8 mouse cellular contexts compared by ENCODE assay signal in the genomic region with DNA sequence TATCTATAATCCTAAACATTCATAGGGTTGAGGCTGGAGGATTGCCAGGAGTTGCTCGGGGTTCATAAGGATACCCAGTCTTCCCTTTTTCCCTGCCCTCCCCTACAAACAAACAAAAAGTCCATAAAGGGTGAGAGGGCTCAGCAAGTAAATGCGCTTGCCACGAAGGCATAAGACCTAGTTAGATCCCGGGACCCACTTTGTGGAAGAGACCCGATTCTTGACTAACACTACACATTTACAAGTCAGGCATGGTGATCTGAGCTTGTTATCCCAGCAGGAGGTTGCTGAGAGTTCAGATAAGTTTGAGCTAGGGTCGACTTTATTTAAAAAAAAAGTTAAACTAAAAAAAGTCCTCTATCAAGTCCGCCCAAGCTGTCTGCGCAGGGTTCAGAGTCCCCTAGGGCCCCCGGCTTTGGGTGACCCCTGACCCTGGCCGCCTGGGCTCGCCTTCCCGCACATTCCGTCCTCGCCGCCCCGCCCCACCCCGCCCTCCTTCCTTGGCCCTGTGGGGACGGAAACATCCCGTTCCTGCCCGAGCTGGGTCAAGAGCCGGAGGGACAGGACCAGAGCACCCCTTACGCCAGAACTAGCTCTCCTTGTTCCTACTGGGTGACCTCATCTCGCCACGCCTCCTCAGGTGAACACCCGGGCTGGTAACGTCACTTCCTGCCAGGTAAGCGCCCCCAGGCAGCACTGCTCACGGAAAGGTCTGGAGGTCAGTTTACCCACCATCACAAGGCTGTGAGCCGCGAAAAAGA. TPM values are rescaled to one million over a fixed set of nuclear protein-coding genes. Genes with fewer than 3 reads are reported as not detected.
DNase-seq lines count a peak whose midpoint lies in the region; ATAC-seq and TF ChIP-seq lines count a peak whose summit lies in the region.

No protein-coding gene starts in this region.

- peak overlapping the region; percentile 59 for H3K9ac ChIP-seq in lung, embryonic 16.5 days (ENCODE audit: low read length)

- peak; percentile 71; the same call in 1 of the 2 replicates for TF ChIP-seq POLR2A in bone marrow, adult 2 months (IDR thresholded peaks at IDR 0.05; ENCODE audit: borderline replicate concordance, control insufficient read depth, low read depth, low read length)

- DNase-seq in CD8-positive naive resting alpha-beta T cell, adult 2 months (ENCODE audit: low read depth in 2 of 2, low spot score in 2 of 2): peak; percentile 56 to 59
- DNase-seq in heart, adult 11 months: peak; percentile 100
- peak; percentile 92 for DNase-seq in kidney, adult 18-20 months
- DNase-seq in skeletal muscle tissue, adult 2 months (ENCODE audit: low read depth, low spot score): peak; percentile 92
- no peak for DNase-seq in right cerebral cortex, adult 2 months (ENCODE audit: low spot score in 2 of 2)

- WGBS in bone marrow, adult 2 months: 7% methylated on average over 30 of the region's 30 CpGs
- WGBS in lung, embryonic 16.5 days: 2% methylated on average over 30 of the region's 30 CpGs

- TF ChIP-seq CTCF in bone marrow, adult 2 months (IDR thresholded peaks at IDR 0.05; ENCODE audit: control insufficient read depth, insufficient read depth, low read length): no peak

- peak; percentile 10; the same call in 1 of the 2 replicates for ATAC-seq in lung, embryonic 16.5 days (ENCODE audit: low read depth)
- ATAC-seq in megakaryocyte progenitor cell, adult 5-6 weeks (replicated peaks; ENCODE audit: poor library complexity): no peak

- peak overlapping the region; percentile 96 for H3K4me2 ChIP-seq in lung, embryonic 16.5 days (ENCODE audit: low read depth, low read length)

- H3K9me3 ChIP-seq in lung, embryonic 16.5 days (ENCODE audit: control insufficient read depth, low read length): no peaks in the 10 kb centered on the region

- H3K36me3 ChIP-seq in lung, embryonic 16.5 days (ENCODE audit: control insufficient read depth, insufficient read depth, low read length): peaks cover 2% of the 10 kb centered on the region

- H3K4me3 ChIP-seq in bone marrow, adult 2 months (replicated peaks; ENCODE audit: control insufficient read depth, low read depth, low read length): peak overlapping the region; percentile 56
- peak overlapping the region; percentile 60 for H3K4me3 ChIP-seq in lung, embryonic 16.5 days (ENCODE audit: low read length)

- H3K4me1 ChIP-seq in bone marrow, adult 2 months (ENCODE audit: control insufficient read depth, insufficient read depth, low read length): no peaks in the 10 kb centered on the region; the same call in 1 of the 2 replicates
- H3K4me1 ChIP-seq in lung, embryonic 16.5 days (replicated peaks; ENCODE audit: control insufficient read depth, insufficient read depth, low read length): peaks cover 36% of the 10 kb centered on the region

- peak overlapping the region; percentile 96 for H3K27ac ChIP-seq in bone marrow, adult 2 months (ENCODE audit: control insufficient read depth, insufficient read depth, low read depth, low read length, poor library complexity)
- H3K27ac ChIP-seq in lung, embryonic 16.5 days (ENCODE audit: low read length): peak overlapping the region; percentile 98

- H3K27me3 ChIP-seq in lung, embryonic 16.5 days (ENCODE audit: control insufficient read depth, insufficient read depth, low read depth, low read length): no peaks in the 10 kb centered on the region

RNA-seq across cellular contexts. Expression of gene Plekhg2, which starts 3.8 kb away (rescaled TPM):
- 15.6 and 26.3 TPM in 2 replicates for polyA plus RNA-seq in bone marrow, adult 2 months (2011; ENCODE audit: insufficient read depth, insufficient read length, low replicate concordance, missing spikeins)
- 69.0 and 70.0 TPM in 2 replicates for polyA plus RNA-seq in lung, embryonic 16.5 days (2015; fragmentation: Nextera tagmentation; extraction: Ambion mirVana)
- 2.9 and 4.3 TPM in 2 replicates for total RNA-seq in megakaryocyte progenitor cell, adult 5-6 weeks (2015)
- total RNA-seq in megakaryocyte progenitor cell, adult 5-6 weeks (2017): 2.0 and 2.1 TPM in 2 replicates

RNA-seq across cellular contexts. Expression of gene Zfp36, which starts 3.9 kb away (rescaled TPM):
- polyA plus RNA-seq in bone marrow, adult 2 months (2011; ENCODE audit: insufficient read depth, insufficient read length, low replicate concordance, missing spikeins): 25.5 and 53.7 TPM in 2 replicates
- polyA plus RNA-seq in lung, embryonic 16.5 days (2015; fragmentation: Nextera tagmentation; extraction: Ambion mirVana): 23.9 and 26.8 TPM in 2 replicates
- 87.3 and 149 TPM in 2 replicates for total RNA-seq in megakaryocyte progenitor cell, adult 5-6 weeks (2015)
- total RNA-seq in megakaryocyte progenitor cell, adult 5-6 weeks (2017): 26.0 and 46.4 TPM in 2 replicates

RNA-seq across cellular contexts. Expression of gene Med29, which starts 16.3 kb away (rescaled TPM):
- polyA plus RNA-seq in bone marrow, adult 2 months (2011; ENCODE audit: insufficient read depth, insufficient read length, low replicate concordance, missing spikeins): 12.0 and 24.2 TPM in 2 replicates
- 46.8 and 50.2 TPM in 2 replicates for polyA plus RNA-seq in lung, embryonic 16.5 days (2015; fragmentation: Nextera tagmentation; extraction: Ambion mirVana)
- total RNA-seq in megakaryocyte progenitor cell, adult 5-6 weeks (2015): 30.6 and 36.8 TPM in 2 replicates
- total RNA-seq in megakaryocyte progenitor cell, adult 5-6 weeks (2017): 18.0 and 21.1 TPM in 2 replicates

RNA-seq across cellular contexts. Expression of gene Paf1, which starts 16.6 kb away (rescaled TPM):
- polyA plus RNA-seq in bone marrow, adult 2 months (2011; ENCODE audit: insufficient read depth, insufficient read length, low replicate concordance, missing spikeins): 136 and 209 TPM in 2 replicates
- 87.6 and 89.7 TPM in 2 replicates for polyA plus RNA-seq in lung, embryonic 16.5 days (2015; fragmentation: Nextera tagmentation; extraction: Ambion mirVana)
- 63.9 and 89.2 TPM in 2 replicates for total RNA-seq in megakaryocyte progenitor cell, adult 5-6 weeks (2015)
- 146 and 184 TPM in 2 replicates for total RNA-seq in megakaryocyte progenitor cell, adult 5-6 weeks (2017)

RNA-seq across cellular contexts. Expression of gene Rps16, which starts 25.7 kb away (rescaled TPM):
- 838 and 1,358 TPM in 2 replicates for polyA plus RNA-seq in bone marrow, adult 2 months (2011; ENCODE audit: insufficient read depth, insufficient read length, low replicate concordance, missing spikeins)
- 981 and 1,007 TPM in 2 replicates for polyA plus RNA-seq in lung, embryonic 16.5 days (2015; fragmentation: Nextera tagmentation; extraction: Ambion mirVana)
- total RNA-seq in megakaryocyte progenitor cell, adult 5-6 weeks (2015): 3,279 and 3,562 TPM in 2 replicates
- total RNA-seq in megakaryocyte progenitor cell, adult 5-6 weeks (2017): 756 and 903 TPM in 2 replicates

Comparison
In these comparisons a context has a peak if more than half of its experiments do, and no peak if none do; other contexts are left out.
1. DNase-seq: peak in CD8-positive naive resting alpha-beta T cell, adult 2 months (2 of 2), heart, adult 11 months (single experiment), kidney, adult 18-20 months (single experiment) and skeletal muscle tissue, adult 2 months (single experiment); none in right cerebral cortex, adult 2 months (0 of 2).